Mouse (Mus musculus): ENCODE measurements around the gene Pxdc1.

DNA sequence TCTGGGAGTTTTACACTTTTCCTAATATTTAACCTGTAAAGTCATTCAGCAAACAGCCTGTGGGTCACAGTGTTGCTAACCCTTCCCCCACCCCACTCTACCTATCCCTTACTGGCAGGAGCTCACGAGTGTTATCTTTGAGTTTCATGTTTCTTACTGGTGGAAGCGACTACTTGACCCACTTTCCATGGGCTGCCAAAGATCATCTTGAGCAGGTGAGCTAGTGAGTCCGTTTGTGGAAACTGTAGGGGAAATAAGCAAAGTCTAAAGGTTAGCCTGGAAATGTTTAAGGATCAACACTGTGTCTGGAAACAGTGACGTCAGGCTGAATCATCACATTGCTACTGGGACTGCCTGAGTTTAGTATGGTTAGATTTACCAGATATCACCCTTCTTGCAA is 6.2 kb upstream of the Pxdc1 start:
- TF ChIP-seq CTCF (IDR thresholded peaks at IDR 0.05; ENCODE audit: low read depth, low read length) (no peak), EP300 (IDR thresholded peaks at IDR 0.05; ENCODE audit: insufficient read depth, low read depth, low read length) (no peak), POLR2A (IDR thresholded peaks at IDR 0.05; ENCODE audit: insufficient read depth, low read length) (no peak)
